Mouse (Mus musculus): ENCODE data around the gene Bicd1. TPM values are rescaled to one million over a fixed set of nuclear protein-coding genes. Genes with fewer than 3 reads are reported as not detected.
"Not testable (repeated sequence)": the region's sequence is repeated elsewhere in the genome, so short reads cannot be mapped to it uniquely, and the experiment has no call there.

Bicd1 gene
- 0.09 and 0.35 TPM in 2 replicates for polyA plus RNA-seq (2012; ENCODE audit: insufficient read depth, insufficient read length, missing spikeins)

GRCm38 (mm10) chr6:149408833-149409332 lies at the start of gene Bicd1:
TSS of gene Bicd1 (plus strand) at chr6:149408886.
- peaks cover 2% of the 10 kb centered on the region; the same call in 1 of the 2 replicates for H3K4me1 ChIP-seq (ENCODE audit: control insufficient read depth, insufficient read depth, low read length)
- H3K27ac ChIP-seq (ENCODE audit: insufficient read depth, low read depth, low read length) = no peak within 1 kb of the TSS
- peak within 1 kb of the TSS; percentile 72 for H3K4me3 ChIP-seq (ENCODE audit: insufficient read depth, low read length)
- TF ChIP-seq POLR2A (IDR thresholded peaks at IDR 0.05; ENCODE audit: borderline replicate concordance, low read depth, low read length) (no peak), CTCF (IDR thresholded peaks at IDR 0.05; ENCODE audit: low read depth, low read length) (no peak)

- H3K4me3 ChIP-seq (ENCODE audit: insufficient read depth, low read length); H3K27ac ChIP-seq (ENCODE audit: insufficient read depth, low read depth, low read length); H3K4me1 ChIP-seq (ENCODE audit: control insufficient read depth, insufficient read depth, low read length): not testable (repeated sequence)
These were observed 46.2 kb upstream of the Bicd1 start for GRCm38 (mm10) chr6:149362533-149362932.

GRCm38 (mm10) chr6:149365975-149366374 lies 42.7 kb upstream of the Bicd1 start:
- H3K4me3 ChIP-seq (ENCODE audit: insufficient read depth, low read length); H3K27ac ChIP-seq (ENCODE audit: insufficient read depth, low read depth, low read length); H3K4me1 ChIP-seq (ENCODE audit: control insufficient read depth, insufficient read depth, low read length): not testable (repeated sequence)

- H3K27ac ChIP-seq (ENCODE audit: insufficient read depth, low read depth, low read length) = no peak overlapping the region
These were observed 42.3 kb upstream of the Bicd1 start for GRCm38 (mm10) chr6:149366403-149366802.

GRCm38 (mm10) chr6:149374986-149375457 lies 33.7 kb upstream of the Bicd1 start:
- peak overlapping the region; percentile 82 for H3K27ac ChIP-seq (ENCODE audit: insufficient read depth, low read depth, low read length)
- TF ChIP-seq CTCF (IDR thresholded peaks at IDR 0.05; ENCODE audit: low read depth, low read length) = no peak
- TF ChIP-seq POLR2A (IDR thresholded peaks at IDR 0.05; ENCODE audit: borderline replicate concordance, low read depth, low read length) = no peak
- no peak overlapping the region for H3K4me3 ChIP-seq (ENCODE audit: insufficient read depth, low read length)

More at GRCm38 (mm10) chr6:149366403-149366802, 42.3 kb upstream of the Bicd1 start:
- Histone ChIP-seq H3K4me1 (ENCODE audit: control insufficient read depth, insufficient read depth, low read length) (no peaks in the 10 kb centered on the region), H3K4me3 (ENCODE audit: insufficient read depth, low read length) (no peak overlapping the region)
- TF ChIP-seq CTCF (IDR thresholded peaks at IDR 0.05; ENCODE audit: low read depth, low read length) (no peak), POLR2A (IDR thresholded peaks at IDR 0.05; ENCODE audit: borderline replicate concordance, low read depth, low read length) (no peak)

GRCm38 (mm10) chr6:149383531-149383930 lies 25.2 kb upstream of the Bicd1 start:
- Histone ChIP-seq H3K27ac (ENCODE audit: insufficient read depth, low read depth, low read length) (no peak overlapping the region), H3K4me3 (ENCODE audit: insufficient read depth, low read length) (no peak overlapping the region), H3K4me1 (ENCODE audit: control insufficient read depth, insufficient read depth, low read length) (no peaks in the 10 kb centered on the region)
- TF ChIP-seq CTCF (IDR thresholded peaks at IDR 0.05; ENCODE audit: low read depth, low read length) (no peak), POLR2A (IDR thresholded peaks at IDR 0.05; ENCODE audit: borderline replicate concordance, low read depth, low read length) (no peak)

More at GRCm38 (mm10) chr6:149374986-149375457, 33.7 kb upstream of the Bicd1 start:
- H3K4me1 ChIP-seq (ENCODE audit: control insufficient read depth, insufficient read depth, low read length) = peaks cover 7% of the 10 kb centered on the region

GRCm38 (mm10) chr6:149386389-149386788 lies 22.3 kb upstream of the Bicd1 start:
- Histone ChIP-seq H3K4me3 (ENCODE audit: insufficient read depth, low read length) (no peak overlapping the region), H3K4me1 (ENCODE audit: control insufficient read depth, insufficient read depth, low read length) (no peaks in the 10 kb centered on the region), H3K27ac (ENCODE audit: insufficient read depth, low read depth, low read length) (no peak overlapping the region)
- no peak for TF ChIP-seq CTCF (IDR thresholded peaks at IDR 0.05; ENCODE audit: low read depth, low read length)
- no peak for TF ChIP-seq POLR2A (IDR thresholded peaks at IDR 0.05; ENCODE audit: borderline replicate concordance, low read depth, low read length)

GRCm38 (mm10) chr6:149389626-149390025 lies 19.1 kb upstream of the Bicd1 start:
- H3K4me3 ChIP-seq (ENCODE audit: insufficient read depth, low read length); H3K4me1 ChIP-seq (ENCODE audit: control insufficient read depth, insufficient read depth, low read length); H3K27ac ChIP-seq (ENCODE audit: insufficient read depth, low read depth, low read length): not testable (repeated sequence)

- TF ChIP-seq CTCF (IDR thresholded peaks at IDR 0.05; ENCODE audit: low read depth, low read length) = no peak
- TF ChIP-seq POLR2A (IDR thresholded peaks at IDR 0.05; ENCODE audit: borderline replicate concordance, low read depth, low read length) = no peak
- no peak overlapping the region for H3K27ac ChIP-seq (ENCODE audit: insufficient read depth, low read depth, low read length)
- H3K4me3 ChIP-seq (ENCODE audit: insufficient read depth, low read length) = no peak overlapping the region
- H3K4me1 ChIP-seq (ENCODE audit: control insufficient read depth, insufficient read depth, low read length) = no peaks in the 10 kb centered on the region
These were observed 9.3 kb upstream of the Bicd1 start for GRCm38 (mm10) chr6:149399396-149399795.

- TF ChIP-seq POLR2A (IDR thresholded peaks at IDR 0.05; ENCODE audit: borderline replicate concordance, low read depth, low read length) = no peak
- TF ChIP-seq CTCF (IDR thresholded peaks at IDR 0.05; ENCODE audit: low read depth, low read length) = no peak
- Histone ChIP-seq H3K27ac (ENCODE audit: insufficient read depth, low read depth, low read length) (no peak overlapping the region), H3K4me3 (ENCODE audit: insufficient read depth, low read length) (peak overlapping the region; percentile 72), H3K4me1 (ENCODE audit: control insufficient read depth, insufficient read depth, low read length) (peaks cover 2% of the 10 kb centered on the region; the same call in 1 of the 2 replicates)
These were observed 655 bp downstream of the Bicd1 start for GRCm38 (mm10) chr6:149409341-149409740.

- no peak overlapping the region; the same call in 1 of the 2 replicates for H3K4me3 ChIP-seq (ENCODE audit: insufficient read depth, low read length)
- H3K27ac ChIP-seq (ENCODE audit: insufficient read depth, low read depth, low read length) = no peak overlapping the region
- H3K4me1 ChIP-seq (ENCODE audit: control insufficient read depth, insufficient read depth, low read length) = peaks cover 2% of the 10 kb centered on the region; the same call in 1 of the 2 replicates
- no peak for TF ChIP-seq CTCF (IDR thresholded peaks at IDR 0.05; ENCODE audit: low read depth, low read length)
- TF ChIP-seq POLR2A (IDR thresholded peaks at IDR 0.05; ENCODE audit: borderline replicate concordance, low read depth, low read length) = no peak
These were observed 1.2 kb downstream of the Bicd1 start for GRCm38 (mm10) chr6:149409845-149410244.

All from bone marrow macrophage, adult 2 months (primary cell).